Mouse (Mus musculus) inflammation-experienced regulatory T-cells (primary cell): ENCODE data around the gene H3f3b. TPM values are rescaled to one million over a fixed set of nuclear protein-coding genes. Genes with fewer than 3 reads are reported as not detected.

Experiments
- polyA plus RNA-seq, 2 experiments: library from polyadenylated mRNA; unstranded; fragments of 100-300 nt; shearing (Covaris generic); gene quantifications; one replicate each; pipeline ENCODE4 v1.2.1; 2017

Gene H3f3b
- 1,000 to 10,000 TPM; 1,305 to 1,440 TPM for polyA plus RNA-seq

DNA sequence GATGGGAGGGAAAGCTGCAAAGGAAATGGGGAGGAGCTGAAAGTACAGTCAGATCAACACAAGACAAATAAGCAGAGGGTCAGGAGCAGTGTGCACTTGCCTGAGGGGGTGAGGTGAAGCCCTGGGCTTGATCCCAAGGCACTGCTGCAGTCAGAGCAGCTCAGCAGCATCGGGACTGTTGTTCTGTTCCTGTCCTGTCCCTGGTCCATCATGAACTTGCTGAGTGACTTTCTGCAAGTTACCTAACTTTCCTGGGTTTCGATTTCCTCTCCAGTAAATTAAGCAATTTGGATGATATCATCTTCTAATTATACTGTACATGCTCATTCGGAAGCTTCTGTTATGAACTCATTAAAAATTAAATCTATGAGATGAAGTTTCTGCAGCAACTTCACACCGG is at the start of gene H3f3b:
Gene H3f3b (minus strand): TSS at position 207 of the 400 bp plus-strand sequence.

GRCm38 (mm10) chr11:116030088-116030897 is 2.5 kb upstream of the H3f3b start, which contains the start of gene Unk:
Gene Unk, plus strand, starts transcription at chr11:116030322.

GRCm38 (mm10) chr11:116012262-116012947 is 15.4 kb downstream of the H3f3b start, which contains the start of gene Galk1:
Gene Galk1, minus strand, starts transcription at chr11:116012719.

DNA sequence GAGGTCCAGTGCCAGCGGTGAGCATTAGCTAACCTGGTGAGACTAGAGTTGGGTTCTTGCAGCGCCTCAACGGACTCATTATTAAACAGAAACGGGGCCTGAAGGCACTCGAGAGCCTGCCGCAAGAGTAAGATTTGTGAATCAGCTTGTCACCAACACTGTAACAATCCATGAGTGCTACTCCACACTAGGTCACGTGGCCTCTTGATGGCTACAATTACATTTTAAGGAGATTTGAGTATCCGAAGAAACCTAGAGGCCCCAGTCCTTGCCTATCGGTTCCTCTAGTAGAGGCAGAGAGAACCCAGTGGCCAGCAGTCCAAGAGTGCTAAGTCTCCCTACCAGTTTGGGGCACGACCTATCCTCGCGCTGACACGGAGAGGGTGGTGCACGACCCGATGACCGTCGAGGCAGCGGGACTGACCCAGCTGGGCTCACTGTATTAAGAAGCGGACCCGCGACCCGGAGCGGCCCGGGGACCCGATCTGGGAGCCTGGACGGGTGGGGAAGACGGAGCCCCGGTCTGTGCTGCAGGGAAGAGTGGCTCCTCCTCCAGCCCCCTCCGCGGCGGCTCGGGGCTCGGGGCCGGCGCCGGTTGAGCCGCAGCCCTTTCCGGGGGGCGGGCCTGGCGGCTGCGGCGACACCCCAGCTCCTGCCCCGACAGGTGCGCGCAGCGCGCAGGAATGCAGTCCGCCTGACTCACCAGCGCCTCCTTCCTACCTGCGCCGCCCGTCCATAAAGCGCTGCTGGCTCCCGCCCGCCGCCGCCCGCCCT is 53.3 kb downstream of the H3f3b start, which contains the start of gene Itgb4:
Gene Itgb4 (plus strand): TSS at position 401 of the 774 bp plus-strand sequence.

Other genes with a start within 250 kb of the H3f3b start
- gene Caskin2, start 214.3 kb downstream of the H3f3b start, polyA plus RNA-seq, result 1 to 10 TPM; 2.1 to 3.1 TPM
- 10 to 100 TPM; 43.0 to 53.7 TPM for gene Tsen54, start 213.2 kb downstream of the H3f3b start, polyA plus RNA-seq
- 10 to 100 TPM; 34.4 to 36.9 TPM for gene Llgl2, start 203.9 kb downstream of the H3f3b start, polyA plus RNA-seq
- 1 to 10 TPM in 1 of 2 experiments, under 1 TPM in 1; 0.55 to 7.5 TPM for gene Myo15b, start 169.6 kb downstream of the H3f3b start, polyA plus RNA-seq
- 1 to 10 TPM in 1 of 2 experiments, under 1 TPM in 1; 0.68 to 1.2 TPM for gene Smim5, start 128.0 kb downstream of the H3f3b start, polyA plus RNA-seq
- 1 to 10 TPM; 1.7 to 2.2 TPM for gene Smim6, start 115.9 kb downstream of the H3f3b start, polyA plus RNA-seq
- 10 to 100 TPM; 35.4 to 35.8 TPM for gene Sap30bp, start 94.7 kb downstream of the H3f3b start, polyA plus RNA-seq
- 10 to 100 TPM; 18.1 to 21.6 TPM for gene Recql5, start 94.5 kb downstream of the H3f3b start, polyA plus RNA-seq
- gene Itgb4, start 53.3 kb downstream of the H3f3b start, polyA plus RNA-seq, result under 1 TPM; 0.23 to 0.36 TPM
- 10 to 100 TPM; 26.3 to 33.0 TPM for gene Galk1, start 15.2 kb downstream of the H3f3b start, polyA plus RNA-seq
- 10 to 100 TPM; 38.7 to 59.1 TPM for gene Unk, start 2.4 kb upstream of the H3f3b start, polyA plus RNA-seq
- 100 to 1,000 TPM; 140 to 162 TPM for gene Unc13d, start 50.0 kb upstream of the H3f3b start, polyA plus RNA-seq
- gene Wbp2, start 59.0 kb upstream of the H3f3b start, polyA plus RNA-seq, result 100 to 1,000 TPM; 179 to 187 TPM
- gene Trim47, start 99.2 kb upstream of the H3f3b start, polyA plus RNA-seq, result under 1 TPM in 1 of 2 experiments, not detected in 1; 0.89 TPM
- gene Trim65, start 103.2 kb upstream of the H3f3b start, polyA plus RNA-seq, result 10 to 100 TPM; 18.8 to 28.5 TPM
- gene Mrpl38, start 110.9 kb upstream of the H3f3b start, polyA plus RNA-seq, result 10 to 100 TPM; 73.7 to 79.0 TPM
- 10 to 100 TPM; 11.2 to 13.4 TPM for gene Fbf1, start 140.2 kb upstream of the H3f3b start, polyA plus RNA-seq
- gene Ten1, start 170.9 kb upstream of the H3f3b start, polyA plus RNA-seq, result 10 to 100 TPM; 54.7 to 68.8 TPM
- gene Acox1, start 171.1 kb upstream of the H3f3b start, polyA plus RNA-seq, result 10 to 100 TPM; 19.8 to 23.4 TPM
- gene Evpl, start 210.1 kb upstream of the H3f3b start, polyA plus RNA-seq, result 1 to 10 TPM in 1 of 2 experiments, not detected in 1; 1.4 TPM
- gene Srp68, start 246.3 kb upstream of the H3f3b start, polyA plus RNA-seq, result 10 to 100 TPM; 69.6 to 79.1 TPM